Mouse (Mus musculus) midbrain, embryonic 16.5 days (tissue): ENCODE data around the gene Ctcfl. TPM values are rescaled to one million over a fixed set of nuclear protein-coding genes. Genes with fewer than 3 reads are reported as not detected.

Experiments used
- ATAC-seq: fragments of 200-750 bp; cut with Nextera tagmentation; 2 replicates; pipeline ENCODE4 v1.8.0; 2017; ENCODE audit warnings: moderate TSS enrichment
- H3K27ac ChIP-seq: fragments of 300-500 bp; sonication (generic); 2 replicates; pipeline ENCODE4 v1.5.1; 2014; ENCODE audit warnings: mild to moderate bottlenecking, low read length, mixed read lengths
- H3K27me3 ChIP-seq: fragments of 300-500 bp; sonication (generic); 2 replicates; pipeline ENCODE4 v1.6.1; 2014; ENCODE audit warnings: low read depth, low read length, mixed read lengths; ENCODE audit not compliant: control insufficient read depth, insufficient read depth
- H3K36me3 ChIP-seq: fragments of 300-500 bp; sonication (generic); 2 replicates; pipeline ENCODE4 v1.6.1; 2014; ENCODE audit warnings: mild to moderate bottlenecking, low read length, moderate library complexity, mixed read lengths; ENCODE audit not compliant: control insufficient read depth, insufficient read depth
- H3K4me1 ChIP-seq: fragments of 300-500 bp; sonication (generic); 2 replicates; pipeline ENCODE4 v1.6.1; 2014; ENCODE audit warnings: mild to moderate bottlenecking, low read length, mixed read lengths; ENCODE audit not compliant: control insufficient read depth, insufficient read depth
- H3K4me2 ChIP-seq: fragments of 300-500 bp; sonication (generic); 2 replicates; pipeline ENCODE4 v1.6.1; 2014; ENCODE audit warnings: mild to moderate bottlenecking, low read length, mixed read lengths
- H3K4me3 ChIP-seq: fragments of 300-500 bp; sonication (generic); 2 replicates; pipeline ENCODE4 v1.5.1; 2014; ENCODE audit warnings: low read depth, mild to moderate bottlenecking, low read length, moderate library complexity, mixed read lengths
- H3K9ac ChIP-seq: fragments of 300-500 bp; sonication (generic); 2 replicates; pipeline ENCODE4 v1.6.1; 2014; ENCODE audit warnings: low read depth, low read length, mixed read lengths
- H3K9me3 ChIP-seq: fragments of 300-500 bp; sonication (generic); replicated peaks from 2 replicates; pipeline ENCODE4 v1.6.1; 2014; ENCODE audit warnings: mild to moderate bottlenecking, low read length, mixed read lengths; ENCODE audit not compliant: control insufficient read depth, poor library complexity, severe bottlenecking
- WGBS: fragments of 180-500 bp; shearing (Covaris S2); extraction: QIAGEN DNeasy Blood & Tissue Kit; methylation state at CpG from one replicate; pipeline ENCODE4 v1.1.7; 2014; 5-methylcytosine and 5-hydroxymethylcytosine counted together
- polyA plus RNA-seq: library from polyadenylated mRNA; unstranded; fragments of >200 nt; fragmentation: Nextera tagmentation; extraction: Ambion mirVana; gene quantifications from 2 replicates; pipeline ENCODE4 v1.2.1, GENCODE M21; 2015

The Ctcfl gene
- polyA plus RNA-seq, 1 experiment from 2014 or later, result 0.11 TPM

- H3K4me3 ChIP-seq, result no peak overlapping the region
- no peaks in the 10 kb centered on the region for H3K4me1 ChIP-seq
- H3K9me3 ChIP-seq, result no peaks in the 10 kb centered on the region
- H3K27me3 ChIP-seq, result no peaks in the 10 kb centered on the region
- no peak overlapping the region for H3K9ac ChIP-seq
- ATAC-seq, result no peak
- WGBS, result 85% methylated on average over 3 of the region's 3 CpGs
- no peak overlapping the region for H3K4me2 ChIP-seq
- H3K36me3 ChIP-seq, result no peaks in the 10 kb centered on the region
- H3K27ac ChIP-seq, result no peak overlapping the region
Measured at GRCm38 (mm10) chr2:173049231-173049630, 70.1 kb downstream of the Ctcfl start.

GRCm38 (mm10) chr2:173048041-173048745, 71.1 kb downstream of the Ctcfl start:
- 58% methylated on average over 17 of the region's 17 CpGs for WGBS
- no peak for ATAC-seq

GRCm38 (mm10) chr2:173047471-173047870, 71.9 kb downstream of the Ctcfl start:
- WGBS, result 42% methylated on average over 5 of the region's 5 CpGs
- Histone ChIP-seq H3K27me3 (no peaks in the 10 kb centered on the region), H3K4me1 (no peaks in the 10 kb centered on the region), H3K9me3 (no peaks in the 10 kb centered on the region), H3K4me3 (no peak overlapping the region), H3K36me3 (no peaks in the 10 kb centered on the region), H3K27ac (no peak overlapping the region), H3K9ac (0 out of 2 replicates have a peak overlapping the region, but pooled peaks have one; percentile 6), H3K4me2 (no peak overlapping the region)
- no peak for ATAC-seq

More at GRCm38 (mm10) chr2:173048041-173048745, 71.1 kb downstream of the Ctcfl start:
- Histone ChIP-seq H3K27ac (no peak overlapping the region), H3K36me3 (no peaks in the 10 kb centered on the region), H3K9ac (no peak overlapping the region), H3K4me1 (no peaks in the 10 kb centered on the region), H3K4me2 (no peak overlapping the region), H3K4me3 (no peak overlapping the region), H3K27me3 (no peaks in the 10 kb centered on the region), H3K9me3 (no peaks in the 10 kb centered on the region)

- ATAC-seq, result no peak
- 77% methylated on average over 15 of the region's 15 CpGs for WGBS
Measured at GRCm38 (mm10) chr2:173046582-173047297, 72.6 kb downstream of the Ctcfl start.

GRCm38 (mm10) chr2:173044198-173044970, 74.9 kb downstream of the Ctcfl start:
- ATAC-seq, result no peak
- H3K4me1 ChIP-seq, result no peaks in the 10 kb centered on the region
- H3K4me2 ChIP-seq, result no peak overlapping the region
- no peaks in the 10 kb centered on the region for H3K36me3 ChIP-seq
- H3K9me3 ChIP-seq, result no peaks in the 10 kb centered on the region
- 82% methylated on average over 18 of the region's 18 CpGs for WGBS
- no peak overlapping the region for H3K27ac ChIP-seq
- H3K27me3 ChIP-seq, result no peaks in the 10 kb centered on the region
- H3K9ac ChIP-seq, result no peak overlapping the region
- no peak overlapping the region for H3K4me3 ChIP-seq

More at GRCm38 (mm10) chr2:173046582-173047297, 72.6 kb downstream of the Ctcfl start:
- no peak overlapping the region for H3K4me2 ChIP-seq
- no peaks in the 10 kb centered on the region for H3K4me1 ChIP-seq
- H3K9me3 ChIP-seq, result no peaks in the 10 kb centered on the region
- H3K27ac ChIP-seq, result no peak overlapping the region
- H3K4me3 ChIP-seq, result no peak overlapping the region
- H3K9ac ChIP-seq, result no peak overlapping the region
- no peaks in the 10 kb centered on the region for H3K27me3 ChIP-seq
- H3K36me3 ChIP-seq, result no peaks in the 10 kb centered on the region

Other genes with a start within 250 kb of the Ctcfl start
- gene Bmp7, start 179.2 kb downstream of the Ctcfl start, polyA plus RNA-seq, result 9.2 and 10.3 TPM in 2 replicates
- gene Spo11, start 141.8 kb downstream of the Ctcfl start, polyA plus RNA-seq, result 1.0 and 1.6 TPM in 2 replicates
- gene Rae1, start 119.4 kb downstream of the Ctcfl start, polyA plus RNA-seq, result 115 and 118 TPM in 2 replicates
- 9.9 and 12.9 TPM in 2 replicates for gene Rbm38, start 99.0 kb downstream of the Ctcfl start, polyA plus RNA-seq
- gene Pck1, start 33.5 kb upstream of the Ctcfl start, polyA plus RNA-seq, result not detected in 2 replicates
- 0.30 TPM in 1 of 2 replicates, not detected in the other for gene Zbp1, start 99.4 kb upstream of the Ctcfl start, polyA plus RNA-seq
- gene Pmepa1, start 157.0 kb upstream of the Ctcfl start, polyA plus RNA-seq, result 3.4 and 4.5 TPM in 2 replicates